Mouse (Mus musculus) v-Abl transformed pro-B cells (cell line): ENCODE measurements around the gene Ifnar2.

ENCODE experiments used
- in situ Hi-C, 2 experiments: fragments of 400-800 bp; cut with MboI; formaldehyde crosslinking; loops; one replicate each; pipeline ENCODE4 v1.15.1; 2025; ENCODE audit not compliant: unreplicated experiment in 2 of 2

Ifnar2 gene

GRCm38 (mm10) chr16:91355160-91355559 is 17.4 kb upstream of the Ifnar2 start:
- in situ Hi-C loops: loop anchor here (5.0 to 25.0 kb wide), 3 partner anchors 37 to 560 kb away; partner anchors contain the start of gene Gm21970 (in 1 of the 2)

- in situ Hi-C loops: loop anchor here (5.0 to 25.0 kb wide), 3 partner anchors 35 to 558 kb away; partner anchors contain the start of gene Gm21970 (in 1 of the 2)
These were observed 15.6 kb upstream of the Ifnar2 start for GRCm38 (mm10) chr16:91356760-91357525.

GRCm38 (mm10) chr16:91357526-91357900 is 15.1 kb upstream of the Ifnar2 start:
- in situ Hi-C loops: loop anchor here (5.0 to 25.0 kb wide), 3 partner anchors 35 to 557 kb away; partner anchors contain the start of gene Gm21970 (in 1 of the 2)

GRCm38 (mm10) chr16:91358555-91358954 is 14.0 kb upstream of the Ifnar2 start:
- in situ Hi-C loops: loop anchor here (5.0 to 25.0 kb wide), 3 partner anchors 34 to 556 kb away; partner anchors contain the start of gene Gm21970 (in 1 of the 2)

- in situ Hi-C loops: loop anchor here (5.0 to 25.0 kb wide), 3 partner anchors 33 to 555 kb away; partner anchors contain the start of gene Gm21970 (in 1 of the 2)
These were observed 13.1 kb upstream of the Ifnar2 start for GRCm38 (mm10) chr16:91359531-91359930.

- in situ Hi-C loops: loop anchor here (10.0 to 25.0 kb wide), 3 partner anchors 135 to 552 kb away; no protein-coding TSS in a partner anchor
These were observed 12.4 kb upstream of the Ifnar2 start for GRCm38 (mm10) chr16:91360162-91360561.

- in situ Hi-C loops: loop anchor here (10.0 to 25.0 kb wide), 3 partner anchors 133 to 550 kb away; no protein-coding TSS in a partner anchor
These were observed 10.6 kb upstream of the Ifnar2 start for GRCm38 (mm10) chr16:91362006-91362405.

GRCm38 (mm10) chr16:91362616-91363272 is 9.8 kb upstream of the Ifnar2 start:
- in situ Hi-C loops: loop anchor here (10.0 to 25.0 kb wide), 3 partner anchors 132 to 550 kb away; no protein-coding TSS in a partner anchor

- in situ Hi-C loops: loop anchor here (10.0 to 25.0 kb wide), 3 partner anchors 131 to 549 kb away; no protein-coding TSS in a partner anchor
These were observed 9.1 kb upstream of the Ifnar2 start for GRCm38 (mm10) chr16:91363483-91363882.

- in situ Hi-C loops: loop anchor here (10.0 to 25.0 kb wide), 3 partner anchors 128 to 546 kb away; no protein-coding TSS in a partner anchor
These were observed 6.0 kb upstream of the Ifnar2 start for GRCm38 (mm10) chr16:91366567-91366966.

- in situ Hi-C loops: loop anchor here (10.0 to 25.0 kb wide), 3 partner anchors 128 to 545 kb away; no protein-coding TSS in a partner anchor
These were observed 5.5 kb upstream of the Ifnar2 start for GRCm38 (mm10) chr16:91367066-91367465.

- in situ Hi-C loops: loop anchor here (5.0 to 25.0 kb wide), 3 partner anchors 34 to 539 kb away; partner anchors contain the start of gene Il10rb (in 1 of the 2)
These were observed 1.1 kb downstream of the Ifnar2 start for GRCm38 (mm10) chr16:91373473-91374252.

- in situ Hi-C loops: loop anchor here (5.0 to 25.0 kb wide), 3 partner anchors 33 to 538 kb away; partner anchors contain the start of gene Il10rb (in 1 of the 2)
These were observed 1.7 kb downstream of the Ifnar2 start for GRCm38 (mm10) chr16:91374253-91374634.

- in situ Hi-C loops: no loop called here
These were observed 4.1 kb downstream of the Ifnar2 start for GRCm38 (mm10) chr16:91376701-91377100.

- in situ Hi-C loops: no loop called here
These were observed 5.9 kb downstream of the Ifnar2 start for GRCm38 (mm10) chr16:91378431-91378986.

- in situ Hi-C loops: no loop called here
These were observed 6.4 kb downstream of the Ifnar2 start for GRCm38 (mm10) chr16:91378991-91379390.

- in situ Hi-C loops: no loop called here
These were observed 6.8 kb downstream of the Ifnar2 start for GRCm38 (mm10) chr16:91379412-91379811.

GRCm38 (mm10) chr16:91380151-91380550 is 7.6 kb downstream of the Ifnar2 start:
- in situ Hi-C loops: no loop called here

- in situ Hi-C loops: no loop called here
These were observed 9.0 kb downstream of the Ifnar2 start for GRCm38 (mm10) chr16:91381606-91382005.
